Mouse (Mus musculus) heart, postnatal 0 days (tissue): ENCODE results near the gene Ankrd44. TPM values are rescaled to one million over a fixed set of nuclear protein-coding genes. Genes with fewer than 3 reads are reported as not detected.
A peak's percentile ranks its signal among the peaks of the same experiment; 100 is the strongest.

Source experiments
- ATAC-seq: fragments of 200-750 bp; cut with Nextera tagmentation; 2 replicates; pipeline ENCODE4 v1.8.0; 2017; ENCODE audit warnings: low read depth, moderate number of reproducible peaks, moderate library complexity; ENCODE audit not compliant: insufficient read depth
- DNase-seq: peaks from one replicate; pipeline ENCODE4 v3.0.0-alpha.2; 2016; ENCODE audit warnings: low spot score
- H3K27ac ChIP-seq: fragments of 300-500 bp; sonication (generic); 2 replicates; pipeline ENCODE4 v1.5.1; 2014; ENCODE audit warnings: low read depth, mild to moderate bottlenecking
- H3K27me3 ChIP-seq: fragments of 300-500 bp; sonication (generic); 2 replicates; pipeline ENCODE4 v1.6.1; 2014; ENCODE audit warnings: low read length, mixed read lengths; ENCODE audit not compliant: control insufficient read depth, insufficient read depth
- H3K36me3 ChIP-seq: fragments of 300-500 bp; sonication (generic); replicated peaks from 2 replicates; pipeline ENCODE4 v1.6.1; 2014; ENCODE audit warnings: low read length, mixed read lengths; ENCODE audit not compliant: control insufficient read depth, insufficient read depth
- H3K4me1 ChIP-seq: fragments of 300-500 bp; sonication (generic); 2 replicates; pipeline ENCODE4 v1.6.1; 2014; ENCODE audit warnings: antibody characterized with exemption; ENCODE audit not compliant: control insufficient read depth, insufficient read depth
- H3K4me2 ChIP-seq: fragments of 300-500 bp; sonication (generic); 2 replicates; pipeline ENCODE4 v1.6.1; 2014; ENCODE audit warnings: low read depth, mild to moderate bottlenecking, low read length, moderate library complexity
- H3K4me3 ChIP-seq: fragments of 300-500 bp; sonication (generic); 2 replicates; pipeline ENCODE4 v1.5.1; 2014; ENCODE audit warnings: low read depth, low read length
- H3K9ac ChIP-seq: fragments of 300-500 bp; sonication (generic); replicated peaks from 2 replicates; pipeline ENCODE4 v1.6.1; 2014; ENCODE audit warnings: low read depth, low read length, mixed read lengths
- H3K9me3 ChIP-seq: fragments of 300-500 bp; sonication (generic); replicated peaks from 2 replicates; pipeline ENCODE4 v1.6.1; 2016; ENCODE audit warnings: low read length; ENCODE audit not compliant: control insufficient read depth
- CTCF ChIP-seq: IDR thresholded peaks from 2 replicates; pipeline ENCODE4 v1.5.1; 2016; ENCODE audit warnings: antibody characterized with exemption, control low read depth, low read depth
- EP300 ChIP-seq: IDR thresholded peaks from 2 replicates; pipeline ENCODE4 v1.6.1; 2016; ENCODE audit warnings: antibody characterized with exemption, low read depth
- WGBS: fragments of 180-500 bp; shearing (Covaris S2); extraction: QIAGEN DNeasy Blood & Tissue Kit; methylation state at CpG from one replicate; pipeline ENCODE4 v1.1.7; 2014; 5-methylcytosine and 5-hydroxymethylcytosine counted together
- polyA plus RNA-seq: library from polyadenylated mRNA; unstranded; fragments of >200 nt; fragmentation: Nextera tagmentation; extraction: Ambion mirVana; gene quantifications from 2 replicates; pipeline ENCODE4 v1.2.1, GENCODE M21; 2015
- total RNA-seq: library from RNA; depleted of rRNA; stranded (reverse); fragments of >200 nt; gene quantifications from 2 replicates; pipeline ENCODE4 v1.2.3, GENCODE M21; 2014; ENCODE audit warnings: low replicate concordance

Ankrd44 gene
- total and polyA plus RNA-seq, 2 experiments from 2014 or later, result 3.3 to 9.6 TPM

DNA sequence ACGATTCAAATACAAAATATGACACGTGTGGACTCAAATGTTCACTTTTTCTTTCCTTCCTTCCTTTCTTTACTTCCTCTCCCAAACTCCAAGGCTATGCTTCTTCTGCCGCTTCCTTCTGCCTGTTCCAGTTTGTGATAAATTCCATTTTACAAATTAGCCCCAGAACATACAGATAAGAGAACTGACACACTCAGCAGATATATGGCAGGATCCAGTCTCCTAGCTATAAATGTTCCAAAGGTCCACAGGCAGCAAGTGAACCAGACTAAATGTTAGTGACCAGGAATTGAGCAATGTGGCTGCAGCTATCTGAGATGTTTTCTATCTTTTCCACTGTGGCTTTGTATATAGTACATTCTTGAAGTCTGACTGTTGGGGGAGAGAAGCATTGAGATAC lies 168.9 kb downstream of the Ankrd44 start:
- Histone ChIP-seq H3K4me3 (no peak overlapping the region), H3K9ac (no peak overlapping the region), H3K4me1 (no peaks in the 10 kb centered on the region), H3K36me3 (0 out of 2 replicates have a peak, but pooled peaks cover 6% of the 10 kb centered on the region), H3K27ac (no peak overlapping the region), H3K4me2 (no peak overlapping the region), H3K27me3 (no peaks in the 10 kb centered on the region), H3K9me3 (no peaks in the 10 kb centered on the region)
- DNase-seq, result no peak
- 55% methylated on average over 3 of the region's 3 CpGs for WGBS
- no peak for TF ChIP-seq CTCF
- no peak for TF ChIP-seq EP300
- no peak for ATAC-seq

DNA sequence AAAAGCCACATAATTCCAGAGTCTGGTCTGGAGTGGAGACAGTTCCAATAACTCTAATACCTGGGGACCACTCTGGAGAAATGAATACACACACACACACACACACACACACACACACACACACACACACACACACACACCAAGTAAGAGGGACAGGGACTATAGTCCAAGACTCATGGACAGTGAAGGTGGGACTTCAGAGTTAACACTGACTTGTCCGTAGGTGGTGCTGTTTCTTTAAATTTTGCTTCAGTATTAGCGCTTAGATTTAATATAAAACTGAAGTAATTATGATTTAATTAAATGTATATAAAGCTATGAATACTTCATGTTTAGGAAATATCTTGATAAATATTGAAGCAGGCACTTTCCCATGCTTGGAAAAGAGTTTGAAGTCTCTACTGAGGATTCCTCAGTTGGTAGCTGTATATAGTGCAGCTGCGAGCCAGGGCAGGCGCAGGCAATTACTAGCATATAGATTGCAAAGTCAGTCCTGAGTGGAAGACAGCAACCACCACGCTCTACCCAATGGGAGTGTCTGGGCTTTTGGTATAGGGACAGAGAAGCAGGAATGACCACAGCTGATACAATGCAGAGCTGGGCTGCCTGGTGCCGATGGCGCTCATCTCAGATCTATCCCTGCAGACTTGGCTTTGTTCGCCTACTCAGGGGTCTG lies 170.4 kb downstream of the Ankrd44 start:
- no peaks in the 10 kb centered on the region for H3K36me3 ChIP-seq
- no peak overlapping the region for H3K4me3 ChIP-seq
- no peak overlapping the region for H3K4me2 ChIP-seq
- H3K27ac ChIP-seq, result no peak overlapping the region
- no peaks in the 10 kb centered on the region for H3K9me3 ChIP-seq
- peak; percentile 36 for TF ChIP-seq CTCF
- no peak for TF ChIP-seq EP300
- no peak for DNase-seq
- no peaks in the 10 kb centered on the region for H3K4me1 ChIP-seq
- no peak for ATAC-seq
- 74% methylated on average over 8 of the region's 8 CpGs for WGBS
- no peaks in the 10 kb centered on the region for H3K27me3 ChIP-seq
- no peak overlapping the region for H3K9ac ChIP-seq

DNA sequence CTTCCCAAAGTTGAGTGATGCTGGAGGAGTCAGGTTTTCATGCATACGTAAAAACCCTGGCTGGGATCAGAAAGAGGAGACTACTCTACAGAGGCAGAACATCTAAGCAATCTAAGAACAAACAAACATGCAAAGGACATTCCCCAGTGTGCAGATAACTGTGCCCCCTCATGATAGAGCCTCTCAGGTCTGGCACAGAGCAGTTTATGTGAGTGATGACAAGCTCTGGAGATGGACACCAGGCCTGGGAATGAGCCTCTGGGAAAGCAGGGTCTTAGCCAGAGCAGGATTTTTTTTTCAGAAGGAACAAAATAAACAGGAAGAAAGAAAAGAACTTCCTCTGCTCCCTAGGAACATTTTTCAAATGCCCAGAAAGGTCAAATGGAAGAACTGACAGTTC lies 176.2 kb downstream of the Ankrd44 start:
- Histone ChIP-seq H3K4me1 (peaks cover 18% of the 10 kb centered on the region; the same call in 1 of the 2 replicates), H3K27ac (peak overlapping the region; percentile 70), H3K9me3 (no peaks in the 10 kb centered on the region), H3K27me3 (no peaks in the 10 kb centered on the region), H3K4me2 (no peak overlapping the region), H3K9ac (no peak overlapping the region), H3K4me3 (no peak overlapping the region), H3K36me3 (no peaks in the 10 kb centered on the region)
- ATAC-seq (peak; percentile 68; the same call in 1 of the 2 replicates), DNase-seq (peak; percentile 13)
- WGBS, result 19% methylated on average over 1 of the region's 1 CpGs
- TF ChIP-seq EP300 (no peak), CTCF (no peak)

DNA sequence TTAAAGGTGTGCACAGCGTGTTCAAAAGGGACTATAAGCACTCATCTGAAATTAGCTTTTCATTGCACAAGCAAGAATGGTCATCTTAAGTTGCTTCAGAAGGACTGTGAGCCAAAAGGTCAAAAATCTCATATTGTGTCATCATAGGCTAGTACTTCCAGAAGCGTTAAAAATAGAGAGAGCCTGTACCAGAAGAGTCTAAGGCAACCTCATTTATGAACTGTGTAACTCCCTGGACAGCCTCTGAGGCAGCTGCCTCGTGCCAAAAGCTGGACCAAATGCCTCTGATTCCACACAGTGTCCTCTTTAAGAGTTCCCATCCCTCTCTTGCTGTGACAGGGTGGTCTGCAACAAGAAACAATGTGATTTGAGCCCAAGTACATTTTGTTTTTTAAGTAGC lies 176.7 kb downstream of the Ankrd44 start:
- Histone ChIP-seq H3K4me1 (peaks cover 18% of the 10 kb centered on the region; the same call in 1 of the 2 replicates), H3K36me3 (no peaks in the 10 kb centered on the region), H3K9me3 (no peaks in the 10 kb centered on the region), H3K27ac (peak overlapping the region; percentile 70), H3K27me3 (no peaks in the 10 kb centered on the region), H3K9ac (no peak overlapping the region), H3K4me3 (no peak overlapping the region), H3K4me2 (no peak overlapping the region)
- no peak for TF ChIP-seq EP300
- TF ChIP-seq CTCF, result no peak
- DNase-seq (peak; percentile 59), ATAC-seq (peak; percentile 63)
- WGBS, result 30% methylated on average over 3 of the region's 3 CpGs

DNA sequence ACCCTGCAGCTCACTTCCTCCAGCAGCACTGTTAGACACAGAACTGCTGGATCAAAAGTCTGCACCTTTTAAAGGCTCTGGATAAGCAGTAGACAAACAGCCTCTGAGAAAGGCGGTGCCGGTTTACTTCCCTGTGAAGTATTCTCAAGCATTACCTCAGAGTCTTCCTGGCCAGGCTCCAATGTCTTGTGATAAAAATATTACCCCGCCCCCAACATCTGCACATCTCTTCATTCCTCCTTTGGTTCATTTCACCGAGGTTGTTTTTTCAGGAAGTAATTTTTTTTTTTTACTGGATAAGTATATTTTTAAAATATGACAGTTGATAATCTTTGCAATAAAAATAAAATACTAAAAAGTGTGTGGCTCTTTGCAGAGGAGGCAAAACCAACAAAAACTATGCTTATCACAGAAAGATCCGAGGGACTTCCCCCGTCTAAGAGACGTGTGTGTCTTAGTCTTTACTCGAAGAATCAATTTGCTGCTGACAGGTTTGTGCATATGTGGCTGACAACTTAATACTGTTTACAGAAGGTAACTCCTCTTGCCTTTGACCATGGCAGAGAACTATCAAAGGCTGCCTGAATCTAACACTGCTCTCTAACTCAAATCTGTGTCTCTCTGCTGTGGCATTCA lies 178.3 kb downstream of the Ankrd44 start:
- WGBS, result 41% methylated on average over 8 of the region's 8 CpGs
- Histone ChIP-seq H3K4me1 (peaks cover 18% of the 10 kb centered on the region; the same call in 1 of the 2 replicates), H3K27ac (0 out of 2 replicates have a peak overlapping the region, but pooled peaks have one; percentile 36), H3K4me3 (no peak overlapping the region), H3K9me3 (no peaks in the 10 kb centered on the region), H3K36me3 (peaks cover 3% of the 10 kb centered on the region), H3K27me3 (no peaks in the 10 kb centered on the region), H3K4me2 (no peak overlapping the region), H3K9ac (no peak overlapping the region)
- ATAC-seq (no peak), DNase-seq (peak; percentile 28)
- TF ChIP-seq EP300 (no peak), CTCF (no peak)
